Mouse (Mus musculus) lung, embryonic 14.5 days (tissue): Measurements from ENCODE around the gene Akap6. TPM values are rescaled to one million over a fixed set of nuclear protein-coding genes. Genes with fewer than 3 reads are reported as not detected.
A peak's percentile ranks its signal among the peaks of the same experiment; 100 is the strongest.

ENCODE experiments used
- ATAC-seq: fragments of 200-750 bp; cut with Nextera tagmentation; 2 replicates; pipeline ENCODE4 v1.8.0; 2017; ENCODE audit warnings: mild to moderate bottlenecking, moderate TSS enrichment, moderate library complexity; ENCODE audit not compliant: insufficient read depth
- DNase-seq: peaks from one replicate; pipeline ENCODE4 v3.0.0-alpha.2; 2015
- H3K27ac ChIP-seq: fragments of 300-500 bp; sonication (generic); 2 replicates; pipeline ENCODE4 v1.5.1; 2014; ENCODE audit warnings: low read depth, mild to moderate bottlenecking, moderate library complexity
- H3K27me3 ChIP-seq: fragments of 300-500 bp; sonication (generic); 2 replicates; pipeline ENCODE4 v1.6.1; 2014; ENCODE audit warnings: low read length, control low read depth; ENCODE audit not compliant: insufficient read depth
- H3K36me3 ChIP-seq: fragments of 300-500 bp; sonication (generic); 2 replicates; pipeline ENCODE4 v1.6.1; 2014; ENCODE audit warnings: control low read depth; ENCODE audit not compliant: insufficient read depth
- H3K4me1 ChIP-seq: fragments of 300-500 bp; sonication (generic); 2 replicates; pipeline ENCODE4 v1.6.1; 2014; ENCODE audit warnings: antibody characterized with exemption, control low read depth; ENCODE audit not compliant: insufficient read depth
- H3K4me2 ChIP-seq: fragments of 300-500 bp; sonication (generic); 2 replicates; pipeline ENCODE4 v1.6.1; 2014; ENCODE audit warnings: mild to moderate bottlenecking
- H3K4me3 ChIP-seq: fragments of 300-500 bp; sonication (generic); 2 replicates; pipeline ENCODE4 v1.5.1; 2014; ENCODE audit warnings: low read depth, low read length
- H3K9ac ChIP-seq: fragments of 300-500 bp; sonication (generic); 2 replicates; pipeline ENCODE4 v1.6.1; 2014
- H3K9me3 ChIP-seq: fragments of 300-500 bp; sonication (generic); 2 replicates; pipeline ENCODE4 v1.6.1; 2016; ENCODE audit warnings: low read depth, low read length, control low read depth
- CTCF ChIP-seq: IDR thresholded peaks from 2 replicates; pipeline ENCODE4 v1.5.1; 2016; ENCODE audit warnings: antibody characterized with exemption, low read depth
- WGBS: fragments of 180-500 bp; shearing (Covaris S2); extraction: QIAGEN DNeasy Blood & Tissue Kit; methylation state at CpG from one replicate; pipeline ENCODE4 v1.1.7; 2014; 5-methylcytosine and 5-hydroxymethylcytosine counted together
- polyA plus RNA-seq: library from polyadenylated mRNA; unstranded; fragments of >200 nt; fragmentation: Nextera tagmentation; extraction: Ambion mirVana; gene quantifications from 2 replicates; pipeline ENCODE4 v1.2.1, GENCODE M21; 2014

Akap6 gene
- polyA plus RNA-seq, 1 experiment from 2014 or later = 0.51 TPM

- no peaks in the 10 kb centered on the region for H3K4me1 ChIP-seq
- H3K27me3 ChIP-seq = no peaks in the 10 kb centered on the region
- no peak overlapping the region for H3K4me2 ChIP-seq
- no peak overlapping the region for H3K27ac ChIP-seq
- H3K4me3 ChIP-seq = no peak overlapping the region
- ATAC-seq (no peak), DNase-seq (no peak)
- no peak for TF ChIP-seq CTCF
- H3K9ac ChIP-seq = no peak overlapping the region
- 88% methylated on average over 1 of the region's 1 CpGs for WGBS
- H3K9me3 ChIP-seq = no peaks in the 10 kb centered on the region
- no peaks in the 10 kb centered on the region for H3K36me3 ChIP-seq
Observed at GRCm38 (mm10) chr12:52737151-52737550, 38.0 kb downstream of the Akap6 start.

DNA sequence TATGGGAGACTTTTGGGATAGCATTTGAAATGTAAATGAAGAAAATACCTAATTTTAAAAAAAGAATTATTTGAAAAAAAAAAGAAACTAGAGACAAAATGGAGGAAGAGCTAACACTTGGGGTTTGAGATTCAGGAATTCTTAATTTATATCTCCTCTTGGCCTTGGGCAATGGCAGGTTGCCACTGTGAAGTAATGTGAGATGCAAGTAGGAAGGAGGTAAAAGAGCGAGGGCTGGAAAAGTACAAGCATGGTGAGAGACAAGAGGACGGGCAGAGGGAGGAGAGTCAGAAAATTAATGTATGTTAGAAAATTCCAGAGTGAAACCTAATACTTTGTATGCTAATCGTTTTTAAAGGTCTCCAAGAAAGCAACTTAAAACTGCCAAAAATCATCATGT is 40.1 kb downstream of the Akap6 start:
- TF ChIP-seq CTCF = no peak
- DNase-seq (no peak), ATAC-seq (no peak)
- H3K27me3 ChIP-seq = no peaks in the 10 kb centered on the region
- no peak overlapping the region for H3K4me3 ChIP-seq
- no peak overlapping the region for H3K4me2 ChIP-seq
- no peaks in the 10 kb centered on the region for H3K4me1 ChIP-seq
- no peaks in the 10 kb centered on the region for H3K36me3 ChIP-seq
- H3K9ac ChIP-seq = no peak overlapping the region
- no peak overlapping the region for H3K27ac ChIP-seq
- WGBS = 72% methylated on average over 3 of the region's 3 CpGs
- no peaks in the 10 kb centered on the region for H3K9me3 ChIP-seq

DNA sequence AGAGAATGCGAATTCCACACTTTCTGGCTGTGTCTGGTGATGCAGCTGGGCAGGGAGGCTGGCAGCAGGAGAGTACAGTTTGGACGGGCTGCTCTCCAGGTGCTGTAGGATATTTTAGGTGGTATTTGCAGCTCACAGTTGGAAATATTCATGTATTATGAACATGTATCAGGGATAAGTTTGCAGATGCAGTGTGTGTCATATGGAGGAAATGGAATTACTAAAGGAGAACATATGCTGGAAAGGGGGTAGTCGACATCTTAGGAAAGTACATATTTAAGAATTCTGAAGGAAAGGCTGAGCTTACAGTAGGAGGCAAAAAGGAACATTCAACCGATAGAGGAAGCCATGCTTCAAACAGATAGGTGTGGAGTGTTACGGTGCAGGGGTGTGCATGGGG is 42.6 kb downstream of the Akap6 start:
- no peak for ATAC-seq
- H3K9me3 ChIP-seq = no peaks in the 10 kb centered on the region
- no peak overlapping the region for H3K4me3 ChIP-seq
- no peak for DNase-seq
- no peak for TF ChIP-seq CTCF
- H3K27me3 ChIP-seq = no peaks in the 10 kb centered on the region
- no peak overlapping the region for H3K9ac ChIP-seq
- WGBS = 79% methylated on average over 5 of the region's 5 CpGs
- H3K4me1 ChIP-seq = no peaks in the 10 kb centered on the region
- no peak overlapping the region for H3K4me2 ChIP-seq
- no peak overlapping the region for H3K27ac ChIP-seq
- no peaks in the 10 kb centered on the region for H3K36me3 ChIP-seq

- Histone ChIP-seq H3K9ac (no peak overlapping the region), H3K4me2 (no peak overlapping the region), H3K27me3 (no peaks in the 10 kb centered on the region), H3K4me1 (no peaks in the 10 kb centered on the region), H3K36me3 (no peaks in the 10 kb centered on the region), H3K27ac (no peak overlapping the region), H3K4me3 (no peak overlapping the region), H3K9me3 (no peaks in the 10 kb centered on the region)
- no peak for TF ChIP-seq CTCF
- WGBS = 54% methylated on average over 12 of the region's 12 CpGs
- DNase-seq = peak; percentile 57
- ATAC-seq = 0 out of 2 replicates have a peak, but pooled peaks have one; percentile 21
Observed at GRCm38 (mm10) chr12:52750006-52750405, 50.8 kb downstream of the Akap6 start.

DNA sequence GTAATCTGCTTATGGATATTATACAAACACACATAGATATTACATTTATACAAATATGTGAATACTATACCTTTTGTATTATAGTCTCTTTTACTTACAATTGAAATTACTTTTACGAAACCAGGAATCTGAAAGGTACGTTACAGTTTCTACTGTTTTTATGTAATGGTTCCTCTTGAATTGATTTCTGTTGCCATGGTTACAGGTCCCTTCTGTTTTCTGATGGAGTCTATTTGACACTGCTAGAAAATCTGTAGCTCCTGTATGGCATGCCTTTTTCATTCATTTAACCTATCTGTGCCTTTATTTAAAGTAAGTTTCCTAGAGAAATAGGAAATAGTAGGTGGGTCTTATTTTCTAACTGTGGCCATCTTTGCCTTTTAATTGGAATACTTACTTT is 56.5 kb downstream of the Akap6 start:
- Histone ChIP-seq H3K4me1 (no peaks in the 10 kb centered on the region), H3K4me2 (no peak overlapping the region), H3K27me3 (no peaks in the 10 kb centered on the region), H3K36me3 (no peaks in the 10 kb centered on the region), H3K4me3 (no peak overlapping the region), H3K9ac (no peak overlapping the region), H3K9me3 (no peaks in the 10 kb centered on the region), H3K27ac (no peak overlapping the region)
- DNase-seq (no peak), ATAC-seq (no peak)
- WGBS = 89% methylated on average over 2 of the region's 2 CpGs
- no peak for TF ChIP-seq CTCF

DNA sequence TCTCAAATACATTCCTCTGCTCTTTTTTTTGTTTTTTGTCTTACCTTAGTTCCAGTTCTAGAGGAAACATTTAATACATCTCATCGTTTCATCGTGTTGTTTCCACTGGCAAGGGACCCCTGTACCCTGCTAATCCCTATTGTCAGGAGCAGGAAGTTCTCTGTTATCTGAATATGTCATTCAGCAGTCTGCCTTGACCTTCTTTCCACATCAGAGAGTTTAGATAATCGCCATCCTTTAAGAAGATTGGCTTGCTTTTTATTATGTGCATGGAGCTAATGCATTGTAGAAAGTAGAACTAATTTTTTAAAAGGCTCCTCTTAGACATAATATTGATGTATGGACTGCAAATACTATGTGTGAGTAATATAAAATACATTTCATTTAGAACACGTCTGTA is 58.7 kb downstream of the Akap6 start:
- no peak for TF ChIP-seq CTCF
- H3K9me3 ChIP-seq = no peaks in the 10 kb centered on the region
- no peak overlapping the region for H3K9ac ChIP-seq
- no peak overlapping the region for H3K4me3 ChIP-seq
- no peak overlapping the region for H3K27ac ChIP-seq
- no peak overlapping the region for H3K4me2 ChIP-seq
- H3K27me3 ChIP-seq = no peaks in the 10 kb centered on the region
- WGBS = 19% methylated on average over 4 of the region's 4 CpGs
- DNase-seq (no peak), ATAC-seq (no peak)
- no peaks in the 10 kb centered on the region for H3K4me1 ChIP-seq
- H3K36me3 ChIP-seq = no peaks in the 10 kb centered on the region

- no peaks in the 10 kb centered on the region for H3K36me3 ChIP-seq
- no peak overlapping the region for H3K27ac ChIP-seq
- H3K4me2 ChIP-seq = no peak overlapping the region
- H3K27me3 ChIP-seq = no peaks in the 10 kb centered on the region
- no peak for TF ChIP-seq CTCF
- no peaks in the 10 kb centered on the region for H3K4me1 ChIP-seq
- H3K4me3 ChIP-seq = no peak overlapping the region
- DNase-seq (peak; percentile 73), ATAC-seq (peak; percentile 52)
- H3K9me3 ChIP-seq = no peaks in the 10 kb centered on the region
- 62% methylated on average over 2 of the region's 2 CpGs for WGBS
- H3K9ac ChIP-seq = no peak overlapping the region
Observed at GRCm38 (mm10) chr12:52764046-52764445, 64.9 kb downstream of the Akap6 start.

DNA sequence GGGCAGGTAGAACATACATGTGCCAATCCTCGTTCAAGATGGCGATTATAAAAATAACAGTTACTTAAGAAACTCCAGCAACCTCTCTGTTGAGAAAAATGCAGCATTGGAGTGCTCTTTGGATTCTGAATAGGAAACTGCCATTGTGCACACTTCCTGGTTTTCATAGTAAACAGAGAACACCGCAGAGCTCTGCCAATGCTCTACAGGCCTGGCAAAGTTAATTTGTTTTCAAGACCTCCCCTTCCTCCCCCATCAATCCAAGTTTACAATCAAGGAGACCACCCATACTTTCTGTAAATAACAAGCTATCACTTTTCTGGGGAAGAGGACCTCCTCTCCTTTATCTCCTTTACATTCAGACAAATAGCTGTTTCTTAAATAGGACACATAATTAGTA is 65.6 kb downstream of the Akap6 start:
- no peaks in the 10 kb centered on the region for H3K36me3 ChIP-seq
- no peak for ATAC-seq
- no peaks in the 10 kb centered on the region for H3K27me3 ChIP-seq
- TF ChIP-seq CTCF = no peak
- no peaks in the 10 kb centered on the region for H3K4me1 ChIP-seq
- no peak overlapping the region for H3K4me3 ChIP-seq
- peak; percentile 55 for DNase-seq
- H3K4me2 ChIP-seq = no peak overlapping the region
- H3K9ac ChIP-seq = no peak overlapping the region
- no peak overlapping the region for H3K27ac ChIP-seq
- 55% methylated on average over 3 of the region's 3 CpGs for WGBS
- no peaks in the 10 kb centered on the region for H3K9me3 ChIP-seq
